Mouse (Mus musculus) right cerebral cortex, postnatal 10 days (tissue): ENCODE measurements around the gene Gm20388.
A peak's percentile ranks its signal among the peaks of the same experiment; 100 is the strongest.
"Not testable (repeated sequence)": the region's sequence is repeated elsewhere in the genome, so short reads cannot be mapped to it uniquely, and the experiment has no call there.

ENCODE experiments used
- DNase-seq, 2 experiments: peaks; one replicate each; pipeline ENCODE4 v3.0.0; 2021; ENCODE audit warnings: low spot score in 2 of 2

Gm20388 gene

GRCm38 (mm10) chr8:121296597-121296996 is 1386.0 kb downstream of the Gm20388 start:
- peak; percentile 61 to 82 for DNase-seq

DNA sequence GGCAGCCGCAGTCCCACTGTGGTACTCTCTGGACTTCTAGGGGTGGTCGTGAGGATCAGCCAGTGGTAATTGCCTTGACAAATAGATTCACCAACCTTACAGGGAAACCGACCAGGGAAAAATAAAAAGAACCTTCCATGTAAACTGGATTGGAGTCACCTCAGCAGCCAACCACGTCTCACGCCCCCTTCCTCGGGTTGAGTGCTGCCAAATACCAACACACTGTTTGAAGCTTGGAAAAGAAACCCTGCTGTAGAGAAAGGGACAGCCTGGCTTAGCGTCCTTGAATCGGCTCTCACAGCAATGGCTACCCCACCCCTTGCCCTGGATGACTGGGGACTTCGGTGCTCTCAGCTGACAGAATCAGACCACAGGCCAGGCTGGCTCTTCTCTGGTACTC is 1386.7 kb downstream of the Gm20388 start:
- DNase-seq: no peak

GRCm38 (mm10) chr8:121300066-121300465 is 1389.4 kb downstream of the Gm20388 start:
- DNase-seq: no peak

- DNase-seq: no peak
Measured at GRCm38 (mm10) chr8:121300501-121301411, 1390.1 kb downstream of the Gm20388 start.

- no peak for DNase-seq
Measured at GRCm38 (mm10) chr8:121301431-121301830, 1390.8 kb downstream of the Gm20388 start.

- DNase-seq: no peak
Measured at GRCm38 (mm10) chr8:121301978-121302649, 1391.5 kb downstream of the Gm20388 start.

DNA sequence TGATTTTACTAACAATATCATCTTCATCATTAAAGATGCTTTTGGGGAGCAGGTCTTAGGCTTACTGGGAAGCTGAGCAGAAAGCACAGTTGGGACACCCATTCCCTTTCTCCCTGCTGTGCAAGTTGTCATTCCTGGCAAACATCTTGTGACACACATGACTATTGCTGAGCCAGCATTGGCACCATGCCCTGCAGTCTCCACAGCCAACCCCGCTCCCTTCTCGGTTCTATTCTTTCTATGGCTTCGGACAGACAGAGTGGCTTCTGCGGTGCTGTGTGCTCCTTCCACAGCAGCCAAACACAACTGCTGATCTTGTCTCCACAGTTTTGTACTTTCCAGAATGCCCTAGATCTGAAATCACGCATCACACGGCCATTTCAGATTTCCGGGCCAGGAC is 1397.1 kb downstream of the Gm20388 start:
- DNase-seq: peak; percentile 78 to 79

DNA sequence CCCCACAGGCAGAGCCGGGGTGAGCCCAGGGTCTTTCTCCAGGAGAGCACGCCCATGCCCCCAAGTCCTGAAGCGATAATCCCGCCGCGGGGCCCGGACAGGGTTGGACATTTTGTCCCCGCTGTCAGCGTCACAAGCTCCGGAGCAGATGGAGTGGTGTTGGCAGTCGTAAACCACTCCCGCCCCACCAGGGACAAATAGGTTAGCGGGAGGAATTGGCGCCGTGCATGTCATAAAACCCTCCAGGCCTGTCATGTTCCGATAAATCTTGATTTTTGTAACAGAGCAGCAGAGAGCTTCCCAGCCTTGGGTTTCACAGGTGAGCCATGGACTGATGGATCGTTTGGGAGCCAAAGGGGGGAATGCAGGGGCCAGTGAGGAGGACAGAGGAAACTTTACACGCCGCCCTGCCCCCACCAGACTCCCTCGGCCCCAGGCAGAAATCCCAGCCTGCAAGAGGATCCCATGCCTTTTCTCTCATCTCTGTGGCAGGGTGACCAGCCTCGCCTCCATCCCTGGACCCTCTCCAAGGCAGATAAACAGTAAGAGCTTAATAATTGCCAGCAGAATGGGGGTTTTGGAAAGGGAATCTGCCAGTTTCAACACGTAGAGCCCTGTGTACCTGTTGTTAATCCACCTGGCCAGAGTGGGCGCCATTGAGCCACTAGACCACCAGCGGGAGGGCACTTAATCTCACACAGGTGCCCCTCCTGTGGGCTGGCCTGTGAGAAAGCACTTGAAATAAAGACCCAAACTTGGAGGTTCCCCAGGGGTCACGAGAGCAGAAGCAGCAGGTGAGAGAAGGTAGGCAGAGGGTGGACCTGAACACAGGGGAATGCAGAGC is 1400.6 kb downstream of the Gm20388 start:
- DNase-seq: no peak

DNA sequence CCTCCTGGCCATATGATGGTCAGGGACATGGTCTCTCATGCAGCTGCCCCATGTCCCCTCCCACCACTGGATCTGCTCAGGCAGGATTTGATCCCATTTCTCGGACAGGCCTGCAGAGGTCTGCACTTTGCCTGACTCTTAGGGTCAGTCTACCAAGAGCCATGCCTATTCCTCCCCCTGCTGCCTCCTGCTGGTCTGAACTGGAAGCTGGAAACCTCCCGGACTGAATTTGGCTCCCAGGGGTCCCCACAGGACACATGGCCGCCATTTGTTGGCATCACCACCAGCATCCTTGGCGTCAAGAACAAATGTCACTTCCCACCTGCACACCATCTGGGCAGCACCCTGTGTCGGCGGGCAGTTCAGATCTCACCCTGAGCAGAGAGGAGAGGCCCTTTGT is 1402.8 kb downstream of the Gm20388 start:
- DNase-seq: no peak

DNA sequence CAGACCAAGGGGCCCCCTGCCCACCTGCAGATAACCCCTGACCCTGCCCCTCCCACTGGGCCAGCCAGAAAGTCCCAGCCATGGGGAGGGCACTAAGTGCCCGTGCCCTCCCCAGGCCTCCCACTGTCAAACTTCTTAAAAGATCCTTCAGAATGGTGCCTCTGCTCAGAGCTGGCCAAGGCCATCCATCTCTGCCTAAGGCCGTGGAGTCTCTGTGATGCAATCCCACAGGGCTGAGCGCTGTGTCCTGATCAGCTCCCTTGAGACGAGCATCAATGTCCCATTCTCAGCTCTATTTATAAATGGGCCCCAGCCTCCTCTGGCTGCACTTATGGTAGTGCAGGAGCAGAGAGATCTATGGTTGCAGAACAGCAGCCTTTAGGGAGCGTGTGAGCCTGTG is 1403.4 kb downstream of the Gm20388 start:
- DNase-seq: no peak

GRCm38 (mm10) chr8:121315569-121315968 is 1404.9 kb downstream of the Gm20388 start:
- DNase-seq: no peak

GRCm38 (mm10) chr8:121316009-121316408 is 1405.4 kb downstream of the Gm20388 start:
- DNase-seq: no peak

- not testable (repeated sequence) for DNase-seq
Measured at GRCm38 (mm10) chr8:121318756-121319155, 1408.1 kb downstream of the Gm20388 start.

DNA sequence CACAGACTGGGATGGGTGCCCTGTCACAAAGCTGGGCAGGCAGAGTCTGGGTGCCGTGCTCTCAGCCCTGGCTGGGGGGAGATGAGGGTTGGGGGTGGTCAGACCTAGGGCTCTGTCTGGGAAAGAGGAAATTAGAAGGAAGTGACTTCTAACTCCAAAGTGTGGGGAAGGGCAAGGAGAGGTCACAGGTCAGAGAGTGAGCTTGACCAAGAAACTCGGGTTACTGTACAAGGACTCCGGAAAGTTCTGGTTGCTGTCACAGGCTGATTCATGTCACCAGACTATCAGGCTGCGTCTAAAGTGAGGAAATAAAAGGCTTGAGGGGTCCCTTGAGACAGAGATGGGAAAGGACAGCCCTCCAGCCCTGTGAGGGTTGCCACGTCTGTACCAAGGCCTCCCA is 1408.8 kb downstream of the Gm20388 start:
- no peak for DNase-seq

DNA sequence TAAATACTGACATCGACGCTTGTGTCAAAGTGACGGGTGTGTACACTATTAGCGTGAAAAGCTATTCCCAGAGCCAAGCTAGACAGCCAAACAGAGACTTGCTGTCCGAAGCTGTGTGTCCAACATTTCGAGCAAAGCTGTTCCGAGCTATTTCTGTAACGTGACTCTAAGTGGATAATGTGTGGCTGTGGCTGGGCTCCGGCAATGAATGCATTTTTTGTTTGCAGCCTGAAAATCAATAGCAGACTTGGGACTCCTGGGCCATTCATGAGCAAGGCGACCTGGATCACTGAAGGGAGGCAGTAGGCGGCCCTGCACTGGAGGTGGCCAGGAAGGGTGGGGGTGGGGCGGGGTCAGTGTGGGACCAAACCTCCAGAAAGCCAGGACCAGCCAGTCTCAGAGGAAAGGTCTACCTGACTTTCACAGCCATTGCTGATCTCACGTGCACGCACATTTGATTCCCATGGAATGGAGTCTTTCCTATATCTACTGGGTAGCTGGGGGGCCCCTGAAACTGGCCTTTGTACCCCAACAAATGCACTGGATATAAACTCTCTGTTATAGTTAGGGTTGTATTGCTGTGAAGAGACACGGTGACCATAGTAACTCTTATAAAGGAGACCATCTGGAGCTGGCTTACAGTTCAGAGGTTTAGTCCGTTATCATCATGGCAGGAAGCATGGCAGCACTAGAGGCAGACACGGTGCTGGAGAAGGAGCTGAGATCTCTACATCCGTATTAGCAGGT is 1415.7 kb downstream of the Gm20388 start:
- no peak for DNase-seq

DNA sequence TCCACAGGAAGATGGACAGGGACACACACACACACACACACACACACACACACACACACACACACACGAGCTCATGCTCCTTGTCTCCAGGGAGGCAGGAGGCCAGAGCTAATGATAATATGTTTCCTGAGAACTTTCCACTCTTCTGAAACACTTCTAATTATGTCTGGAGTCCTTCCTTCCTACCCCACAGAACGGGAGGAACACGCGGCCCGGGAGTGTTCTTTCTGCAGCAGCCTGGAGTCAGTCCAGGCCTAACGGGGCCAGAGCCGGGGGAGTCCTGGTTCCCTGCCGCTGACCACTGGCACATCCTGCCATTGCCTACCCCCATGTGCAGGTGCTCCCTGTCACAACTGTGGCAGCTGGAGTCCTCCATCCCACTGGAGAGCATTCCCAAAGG is 1421.8 kb downstream of the Gm20388 start:
- no peak for DNase-seq

DNA sequence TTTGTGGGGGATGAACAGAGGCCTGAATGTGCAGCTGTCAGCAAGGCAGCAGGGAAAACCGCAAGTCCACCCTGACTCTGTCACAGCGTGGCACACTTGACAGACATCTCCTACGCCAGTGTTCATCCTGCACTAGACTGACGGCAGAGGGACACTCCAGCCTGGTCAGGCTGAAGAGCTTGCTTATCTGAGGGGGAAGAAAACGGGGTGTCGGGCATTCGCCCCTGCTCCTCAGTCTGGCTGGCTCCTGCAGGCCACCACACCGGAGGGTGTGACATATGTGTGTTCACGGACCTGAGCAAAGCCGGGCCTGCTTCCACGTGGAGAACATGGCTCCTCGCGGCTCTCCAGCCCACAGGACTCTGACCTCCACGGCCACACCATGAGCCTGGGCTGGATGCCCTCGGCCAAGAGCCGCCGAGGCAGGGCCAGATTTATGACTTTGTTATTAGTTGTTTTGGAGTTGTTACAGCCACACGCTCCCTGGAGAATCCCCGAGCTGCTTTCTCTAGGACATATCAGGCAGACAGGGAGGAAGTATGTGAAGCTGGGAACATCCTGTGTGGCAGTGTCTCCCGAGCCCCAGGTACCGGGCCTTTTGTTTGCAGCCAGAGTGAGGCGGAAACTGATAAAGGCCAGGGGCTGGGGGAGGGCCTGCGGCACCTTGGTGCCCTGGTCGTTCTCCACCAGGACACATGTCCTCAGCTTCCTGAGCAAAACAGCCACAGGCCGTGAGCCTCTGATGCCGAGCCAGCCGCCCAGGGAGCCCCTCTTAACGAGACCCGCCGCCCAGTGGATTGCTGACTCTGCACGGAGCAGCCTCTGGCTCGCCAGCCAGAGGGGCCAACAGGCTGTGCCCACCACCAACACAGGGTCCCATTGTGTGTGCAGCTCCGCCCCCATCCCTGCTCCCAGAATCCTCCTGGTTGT is 1424.1 kb downstream of the Gm20388 start:
- peak in 1 of 2 experiments; percentile 28 for DNase-seq

DNA sequence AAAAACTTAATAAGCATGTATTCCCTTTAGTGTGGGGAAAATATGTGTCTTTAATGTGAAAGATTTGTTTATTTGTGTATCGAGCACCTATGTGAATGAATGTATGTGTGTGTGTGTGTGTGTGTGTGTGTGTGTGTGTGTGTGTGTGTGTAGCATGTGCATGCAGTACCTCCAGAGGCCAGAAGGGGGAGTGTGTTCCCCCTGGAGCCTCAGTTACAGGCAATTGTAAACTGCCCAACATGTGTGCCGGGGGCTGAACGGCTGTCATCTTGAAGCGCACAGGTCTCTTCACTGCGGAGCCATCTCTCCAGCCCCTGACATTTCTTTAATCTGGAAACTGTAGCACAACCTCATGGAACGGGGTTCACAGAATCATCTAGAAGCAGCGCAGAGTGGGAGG is 1425.0 kb downstream of the Gm20388 start:
- DNase-seq: no peak

GRCm38 (mm10) chr8:121342931-121343330 is 1432.3 kb downstream of the Gm20388 start:
- DNase-seq: no peak

DNA sequence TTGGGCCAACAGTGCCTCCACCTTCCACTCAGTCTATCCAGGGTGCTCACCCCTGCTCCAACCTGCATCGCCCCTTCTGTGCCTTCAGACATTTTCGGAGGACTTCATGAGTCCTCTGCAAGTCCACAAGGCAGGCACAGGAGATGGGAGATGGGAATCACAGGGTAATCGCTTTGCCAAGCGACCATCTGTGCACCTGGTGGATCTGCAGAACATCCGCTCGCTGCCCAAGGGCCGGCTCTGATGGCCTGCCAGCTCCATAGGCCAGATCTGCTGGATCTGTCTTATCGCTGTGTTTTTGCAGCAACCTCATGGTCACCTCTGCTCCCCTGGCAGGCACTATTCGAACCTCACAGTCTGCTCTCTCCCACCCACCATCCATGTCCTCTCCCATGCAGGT is 1433.8 kb downstream of the Gm20388 start:
- DNase-seq: no peak
